ENCODE assay signal across 8 mouse cellular contexts in genomic region chr2:68366091-68366896, GRCm38 (mm10).
DNase-seq lines count a peak whose midpoint lies in the region; ATAC-seq lines count a peak whose summit lies in the region.

No protein-coding gene starts in this region.

- no peak for DNase-seq in heart, postnatal 4 days
- DNase-seq in embryo, embryonic 11 days: peak; percentile 63
- peak; percentile 60 for DNase-seq in neural tube, embryonic 10.5 days (ENCODE audit: extremely low spot score, low spot score)
- no peak for DNase-seq in right cerebral cortex, adult 2 months (ENCODE audit: low spot score in 2 of 2)
- no peak for DNase-seq in layer of hippocampus, postnatal 36 days
- no peak for DNase-seq in left cerebral cortex, postnatal 36 days (ENCODE audit: low spot score in 2 of 2)

- H3K36me3 ChIP-seq in heart, embryonic 11.5 days (ENCODE audit: control insufficient read depth, insufficient read depth, low read length): no peaks in the 10 kb centered on the region

- H3K27me3 ChIP-seq in heart, embryonic 11.5 days (ENCODE audit: control insufficient read depth, insufficient read depth, low read length): no peaks in the 10 kb centered on the region

- peak overlapping the region; percentile 19; the same call in 1 of the 2 replicates for H3K4me3 ChIP-seq in heart, embryonic 11.5 days (ENCODE audit: low read depth, low read length)

- peak overlapping the region; percentile 55 for H3K4me2 ChIP-seq in heart, embryonic 11.5 days

- 9% methylated on average over 18 of the region's 18 CpGs for WGBS in heart, embryonic 11.5 days (ENCODE audit: insufficient replicate concordance)

- no peaks in the 10 kb centered on the region for H3K9me3 ChIP-seq in heart, embryonic 11.5 days (replicated peaks; ENCODE audit: control insufficient read depth, low read length)

- H3K9ac ChIP-seq in heart, embryonic 11.5 days (ENCODE audit: low read depth, low read length): no peak overlapping the region; the same call in 1 of the 2 replicates

- peak overlapping the region; percentile 64 for H3K27ac ChIP-seq in heart, embryonic 11.5 days (ENCODE audit: low read depth, low read length)

- peaks cover 53% of the 10 kb centered on the region for H3K4me1 ChIP-seq in heart, embryonic 11.5 days (ENCODE audit: control insufficient read depth, insufficient read depth, low read length)

- ATAC-seq in heart, embryonic 11.5 days (replicated peaks; ENCODE audit: insufficient number of reproducible peaks, low FRiP score, low TSS enrichment): no peak
- peak; percentile 56 for ATAC-seq in inflammation-experienced regulatory T-cells, adult 6 months

- intact Hi-C loops in left cerebral cortex, postnatal 36 days (cut with DNase I): loop anchor here (2.0 to 10.0 kb wide), 4 partner anchors 51 to 196 kb away; no protein-coding TSS in a partner anchor

Comparison
In these comparisons a context has a peak if more than half of its experiments do, and no peak if none do; other contexts are left out.
1. DNase-seq: peak in embryo, embryonic 11 days (single experiment) and neural tube, embryonic 10.5 days (single experiment); none in heart, postnatal 4 days (single experiment), right cerebral cortex, adult 2 months (0 of 2), layer of hippocampus, postnatal 36 days (0 of 2) and left cerebral cortex, postnatal 36 days (0 of 2).